Mouse (Mus musculus) lung, embryonic 16.5 days (tissue): ENCODE results near the gene Rtel1. TPM values are rescaled to one million over a fixed set of nuclear protein-coding genes. Genes with fewer than 3 reads are reported as not detected.
A peak's percentile ranks its signal among the peaks of the same experiment; 100 is the strongest.

Experiments used
- ATAC-seq: fragments of 200-750 bp; cut with Nextera tagmentation; 2 replicates; pipeline ENCODE4 v1.8.0; 2017; ENCODE audit warnings: low read depth, mild to moderate bottlenecking, moderate library complexity
- H3K27ac ChIP-seq: fragments of 300-500 bp; sonication (generic); 2 replicates; pipeline ENCODE4 v1.5.1; 2014; ENCODE audit warnings: mild to moderate bottlenecking, control low read depth, low read length
- H3K27me3 ChIP-seq: fragments of 300-500 bp; sonication (generic); 2 replicates; pipeline ENCODE4 v1.6.1; 2014; ENCODE audit warnings: low read depth, low read length, mixed read lengths; ENCODE audit not compliant: control insufficient read depth, insufficient read depth
- H3K36me3 ChIP-seq: fragments of 300-500 bp; sonication (generic); 2 replicates; pipeline ENCODE4 v1.6.1; 2014; ENCODE audit warnings: low read length; ENCODE audit not compliant: control insufficient read depth, insufficient read depth
- H3K4me1 ChIP-seq: fragments of 300-500 bp; sonication (generic); replicated peaks from 2 replicates; pipeline ENCODE4 v1.6.1; 2014; ENCODE audit warnings: low read length, mixed read lengths; ENCODE audit not compliant: control insufficient read depth, insufficient read depth
- H3K4me2 ChIP-seq: fragments of 300-500 bp; sonication (generic); 2 replicates; pipeline ENCODE4 v1.6.1; 2014; ENCODE audit warnings: low read depth, low read length, control low read depth
- H3K4me3 ChIP-seq: fragments of 300-500 bp; sonication (generic); 2 replicates; pipeline ENCODE4 v1.5.1; 2014; ENCODE audit warnings: mild to moderate bottlenecking, low read length, control low read depth
- H3K9ac ChIP-seq: fragments of 300-500 bp; sonication (generic); 2 replicates; pipeline ENCODE4 v1.6.1; 2014; ENCODE audit warnings: low read length, control low read depth
- H3K9me3 ChIP-seq: fragments of 300-500 bp; sonication (generic); 2 replicates; pipeline ENCODE4 v1.6.1; 2016; ENCODE audit warnings: low read length; ENCODE audit not compliant: control insufficient read depth
- WGBS: fragments of 180-500 bp; shearing (Covaris S2); extraction: QIAGEN DNeasy Blood & Tissue Kit; methylation state at CpG from one replicate; pipeline ENCODE4 v1.1.7; 2014; 5-methylcytosine and 5-hydroxymethylcytosine counted together
- polyA plus RNA-seq: library from polyadenylated mRNA; unstranded; fragments of >200 nt; fragmentation: Nextera tagmentation; extraction: Ambion mirVana; gene quantifications from 2 replicates; pipeline ENCODE4 v1.2.1, GENCODE M21; 2015

The Rtel1 gene
- polyA plus RNA-seq, 1 experiment from 2014 or later: 47.8 TPM

DNA sequence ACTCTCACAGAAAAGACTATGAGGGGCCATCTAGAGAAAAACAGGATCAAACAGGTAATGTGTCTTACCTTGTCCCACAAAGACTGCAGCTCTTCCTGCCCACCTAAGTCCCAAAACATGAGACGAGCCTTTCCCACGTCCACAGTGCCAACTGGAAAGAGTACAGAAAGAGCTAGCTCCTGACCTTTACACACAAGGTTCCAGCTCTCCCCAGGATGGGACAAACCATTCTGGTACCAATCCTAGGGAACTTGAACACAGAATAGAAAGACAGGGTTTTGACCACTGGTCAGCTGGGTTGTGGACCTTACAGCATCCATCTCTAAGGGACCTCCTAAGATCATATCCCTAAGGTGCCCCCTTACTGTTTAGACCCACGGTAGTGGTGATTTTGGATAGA lies 44.4 kb downstream of the Rtel1 start:
- Histone ChIP-seq H3K9me3 (no peaks in the 10 kb centered on the region), H3K36me3 (peaks cover 22% of the 10 kb centered on the region), H3K27me3 (no peaks in the 10 kb centered on the region), H3K4me3 (peak overlapping the region; percentile 77), H3K9ac (peak overlapping the region; percentile 96), H3K27ac (no peak overlapping the region), H3K4me1 (peaks cover 25% of the 10 kb centered on the region), H3K4me2 (peak overlapping the region; percentile 97)
- WGBS: 76% methylated on average over 3 of the region's 3 CpGs
- ATAC-seq: no peak

DNA sequence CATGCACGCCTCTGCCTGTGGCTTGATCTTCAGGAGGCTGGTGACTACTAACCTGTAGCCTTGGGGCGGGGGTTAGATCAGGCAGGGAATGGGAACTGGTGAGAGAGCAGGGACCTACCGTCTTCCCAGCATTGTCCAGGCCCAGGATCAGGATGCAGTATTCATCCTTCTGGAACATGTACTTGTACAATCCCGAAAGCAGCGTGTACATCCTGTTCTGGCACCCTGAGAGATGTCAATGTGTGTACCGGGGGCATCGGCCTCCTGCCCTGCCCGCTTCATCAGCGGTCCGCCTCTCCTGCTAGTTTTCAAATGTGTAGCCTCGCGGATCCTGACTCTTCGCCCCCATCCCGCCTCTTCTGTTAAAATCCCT lies 44.9 kb downstream of the Rtel1 start:
- Histone ChIP-seq H3K4me3 (peak overlapping the region; percentile 77), H3K27me3 (no peaks in the 10 kb centered on the region), H3K36me3 (peaks cover 20% of the 10 kb centered on the region), H3K4me2 (peak overlapping the region; percentile 97), H3K9me3 (no peaks in the 10 kb centered on the region), H3K4me1 (peaks cover 25% of the 10 kb centered on the region), H3K27ac (peak overlapping the region; percentile 89; the same call in 1 of the 2 replicates), H3K9ac (peak overlapping the region; percentile 96)
- no peak for ATAC-seq
- WGBS: 6% methylated on average over 14 of the region's 14 CpGs

DNA sequence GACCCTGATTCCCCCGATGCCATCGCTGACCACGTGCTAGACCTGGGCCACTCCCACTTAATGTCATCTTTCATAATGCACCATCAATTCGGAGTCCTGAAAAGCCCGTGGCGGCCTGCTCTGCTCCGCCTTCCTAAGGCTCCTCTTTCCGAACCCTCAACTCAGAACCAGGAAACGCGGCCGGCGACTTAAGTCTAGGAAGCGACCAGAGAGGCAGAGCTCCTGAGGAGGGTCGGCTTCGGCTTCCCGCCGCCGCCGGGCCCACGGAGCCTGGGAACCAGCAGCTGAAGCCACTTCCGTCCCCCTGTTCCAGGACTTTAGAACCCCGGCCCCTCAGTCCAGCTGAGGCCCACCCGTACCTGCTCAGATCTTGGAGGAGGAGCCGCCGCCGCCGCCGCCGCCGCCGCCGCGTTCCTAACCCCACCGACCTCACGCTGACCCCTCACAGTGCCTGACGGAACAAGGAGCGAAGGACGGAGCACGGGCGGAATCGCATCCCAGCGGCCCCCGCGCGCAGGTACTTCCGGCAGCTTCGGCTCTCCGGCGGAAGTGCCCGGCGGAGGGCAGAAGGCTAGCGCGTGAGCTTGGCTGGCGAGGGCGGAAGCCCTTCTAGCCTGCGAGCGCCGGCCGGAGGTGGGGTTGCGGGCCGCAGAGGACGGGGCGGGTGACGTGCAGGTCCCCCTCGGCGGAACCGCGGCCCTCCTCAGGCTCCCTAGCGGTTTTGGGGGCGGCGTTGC lies 45.5 kb downstream of the Rtel1 start, which contains the start of the genes Zgpat and Arfrp1:
TSS of gene Zgpat (plus strand) at position 69 of the 737 bp plus-strand sequence.
TSS of gene Arfrp1 (minus strand) at position 545 of the 737 bp plus-strand sequence.
- Histone ChIP-seq H3K36me3 (peaks cover 20% of the 10 kb centered on the region), H3K27me3 (no peaks in the 10 kb centered on the region), H3K27ac (peak within 1 kb of the TSS; percentile 89), H3K4me3 (peak within 1 kb of the TSS; percentile 77), H3K9ac (peak within 1 kb of the TSS; percentile 96), H3K9me3 (no peaks in the 10 kb centered on the region), H3K4me1 (peaks cover 25% of the 10 kb centered on the region), H3K4me2 (peak within 1 kb of the TSS; percentile 97)
- ATAC-seq: peak; percentile 93
- WGBS: under 1% methylated on average over 61 of the region's 71 CpGs

DNA sequence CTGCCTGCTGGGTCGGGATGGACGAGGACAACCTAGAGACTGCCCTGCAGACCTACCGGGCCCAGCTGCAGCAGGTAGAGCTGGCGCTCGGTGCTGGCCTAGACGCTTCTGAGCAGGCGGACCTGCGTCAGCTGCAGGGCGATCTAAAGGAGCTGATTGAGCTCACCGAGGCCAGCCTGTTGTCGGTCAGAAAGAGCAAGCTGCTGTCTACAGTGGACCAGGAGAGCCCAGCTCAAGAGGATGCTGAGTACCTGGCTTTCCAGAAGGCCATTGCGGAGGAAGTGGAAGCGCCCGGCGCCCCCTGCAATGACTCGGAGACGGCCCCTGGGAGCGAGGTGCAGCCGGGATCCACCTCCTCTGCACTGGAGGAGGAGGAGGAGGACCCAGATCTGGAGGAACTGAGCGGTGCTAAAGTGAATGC lies 46.1 kb downstream of the Rtel1 start:
- H3K4me2 ChIP-seq: peak overlapping the region; percentile 97
- H3K4me1 ChIP-seq: peaks cover 25% of the 10 kb centered on the region
- no peaks in the 10 kb centered on the region for H3K9me3 ChIP-seq
- H3K27me3 ChIP-seq: no peaks in the 10 kb centered on the region
- peak overlapping the region; percentile 96 for H3K9ac ChIP-seq
- peak; percentile 69 for ATAC-seq
- WGBS: 0% methylated on average over 20 of the region's 20 CpGs
- peak overlapping the region; percentile 89 for H3K27ac ChIP-seq
- H3K36me3 ChIP-seq: peaks cover 22% of the 10 kb centered on the region
- H3K4me3 ChIP-seq: peak overlapping the region; percentile 77

DNA sequence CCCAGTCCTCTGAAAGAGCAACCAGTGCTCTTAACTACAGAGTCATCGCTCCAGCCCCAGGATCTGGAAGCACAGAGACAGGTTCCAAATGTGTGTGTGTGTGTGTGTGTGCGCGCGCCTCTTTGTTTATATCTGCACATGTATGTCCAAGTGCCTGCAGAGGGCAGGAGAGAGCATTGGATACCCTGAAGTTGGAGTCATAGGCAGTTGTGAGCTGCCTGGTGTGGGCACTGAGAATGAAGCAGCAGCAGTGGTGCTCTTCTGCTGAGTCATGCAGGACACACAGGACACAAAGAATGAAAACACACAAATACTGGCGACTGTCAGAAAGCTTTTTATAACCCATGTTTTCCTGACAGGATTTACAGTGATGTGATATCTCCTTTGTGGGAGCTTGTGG lies 50.5 kb downstream of the Rtel1 start:
- no peaks in the 10 kb centered on the region for H3K9me3 ChIP-seq
- H3K4me3 ChIP-seq: no peak overlapping the region
- no peak overlapping the region for H3K27ac ChIP-seq
- peaks cover 12% of the 10 kb centered on the region for H3K36me3 ChIP-seq
- WGBS: 93% methylated on average over 5 of the region's 5 CpGs
- H3K4me1 ChIP-seq: peaks cover 18% of the 10 kb centered on the region
- no peak overlapping the region for H3K9ac ChIP-seq
- H3K27me3 ChIP-seq: no peaks in the 10 kb centered on the region
- ATAC-seq: no peak
- H3K4me2 ChIP-seq: no peak overlapping the region

DNA sequence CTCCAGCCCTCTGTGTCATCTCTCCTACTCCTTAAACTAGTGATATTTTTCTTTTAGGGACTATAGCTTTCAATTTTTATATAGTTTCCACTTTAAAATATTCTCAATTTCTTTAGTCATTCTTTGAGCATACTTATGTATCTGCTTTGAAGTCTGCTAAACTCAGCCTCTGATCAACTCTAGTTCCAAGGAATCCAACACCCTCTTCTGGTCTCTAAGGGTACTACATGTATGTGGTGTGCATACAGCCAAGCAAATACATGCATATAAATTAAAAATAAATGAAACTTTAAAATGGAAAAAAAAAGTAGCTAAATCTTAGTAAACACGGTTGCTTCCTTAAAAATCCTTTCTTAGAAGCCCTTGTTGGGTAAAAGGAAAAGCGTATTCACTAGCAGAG lies 56.2 kb downstream of the Rtel1 start:
- H3K9ac ChIP-seq: no peak overlapping the region
- H3K27ac ChIP-seq: no peak overlapping the region
- 83% methylated on average over 2 of the region's 2 CpGs for WGBS
- H3K9me3 ChIP-seq: no peaks in the 10 kb centered on the region
- peaks cover 20% of the 10 kb centered on the region for H3K36me3 ChIP-seq
- H3K27me3 ChIP-seq: no peaks in the 10 kb centered on the region
- no peaks in the 10 kb centered on the region for H3K4me1 ChIP-seq
- H3K4me3 ChIP-seq: no peak overlapping the region
- ATAC-seq: no peak
- no peak overlapping the region for H3K4me2 ChIP-seq

DNA sequence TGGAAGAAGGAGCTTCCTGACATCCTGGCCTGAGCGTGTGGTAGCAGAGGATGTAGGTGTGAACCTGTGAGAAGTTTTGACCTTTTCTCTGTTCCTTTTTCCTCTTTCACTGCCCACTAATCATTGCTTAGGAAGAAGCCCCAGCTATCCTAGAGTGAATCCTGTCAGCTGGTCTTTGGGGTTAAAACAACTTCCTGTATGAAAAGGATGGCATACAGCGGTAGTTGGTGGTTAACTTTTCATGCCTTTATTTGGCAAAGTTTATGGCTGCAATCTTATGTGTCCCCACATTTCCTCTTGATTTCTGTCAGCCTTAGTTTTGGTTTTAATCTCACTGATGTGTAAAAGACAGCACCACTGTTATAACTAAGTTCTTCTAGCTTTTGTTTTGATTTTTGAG lies 57.7 kb downstream of the Rtel1 start:
- H3K4me2 ChIP-seq: no peak overlapping the region
- H3K4me1 ChIP-seq: no peaks in the 10 kb centered on the region
- H3K4me3 ChIP-seq: no peak overlapping the region
- no peaks in the 10 kb centered on the region for H3K27me3 ChIP-seq
- 69% methylated on average over 2 of the region's 2 CpGs for WGBS
- H3K27ac ChIP-seq: no peak overlapping the region
- H3K9me3 ChIP-seq: no peaks in the 10 kb centered on the region
- peaks cover 23% of the 10 kb centered on the region for H3K36me3 ChIP-seq
- ATAC-seq: no peak
- H3K9ac ChIP-seq: no peak overlapping the region

DNA sequence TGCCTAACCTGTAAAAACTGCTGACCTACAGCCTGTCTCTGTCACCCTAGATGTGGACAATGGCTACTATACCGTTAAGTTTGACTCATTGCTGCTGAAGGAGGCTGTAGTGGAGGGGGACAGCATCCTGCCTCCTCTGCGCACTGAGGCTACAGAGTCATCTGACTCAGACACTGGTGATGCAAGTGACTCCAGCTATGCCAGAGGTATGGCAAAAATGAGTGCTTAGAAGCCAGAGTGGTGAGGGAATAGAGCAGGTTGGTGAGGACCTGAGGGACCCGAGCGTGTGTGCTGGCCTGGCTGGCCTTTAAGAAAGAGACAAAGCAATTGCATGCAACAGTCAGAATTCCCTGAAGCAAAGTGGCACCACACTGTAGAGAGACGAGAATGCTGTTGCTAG lies 59.2 kb downstream of the Rtel1 start:
- Histone ChIP-seq H3K36me3 (peaks cover 26% of the 10 kb centered on the region), H3K9ac (no peak overlapping the region), H3K9me3 (no peaks in the 10 kb centered on the region), H3K4me3 (no peak overlapping the region), H3K4me1 (peaks cover 1% of the 10 kb centered on the region), H3K4me2 (no peak overlapping the region), H3K27me3 (no peaks in the 10 kb centered on the region), H3K27ac (no peak overlapping the region)
- ATAC-seq: no peak
- 90% methylated on average over 5 of the region's 5 CpGs for WGBS

DNA sequence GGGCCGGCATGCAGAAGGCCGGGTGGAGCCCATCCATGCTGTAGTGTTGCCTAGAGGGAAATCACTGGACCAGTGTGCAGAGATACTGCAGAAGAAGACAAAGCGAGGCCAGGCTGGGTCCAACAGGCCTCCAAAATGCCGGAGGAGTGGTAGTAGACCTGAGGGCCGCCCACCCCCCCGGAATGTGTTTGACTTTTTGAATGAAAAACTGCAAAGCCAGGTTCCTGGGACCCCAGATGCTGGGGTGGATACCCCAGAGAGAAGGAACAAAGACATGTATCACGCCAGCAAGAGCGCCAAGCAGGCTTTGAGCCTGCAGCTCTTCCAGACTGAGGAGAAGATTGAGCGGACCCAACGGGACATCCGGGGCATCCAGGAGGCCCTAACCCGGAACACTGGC lies 60.2 kb downstream of the Rtel1 start, which contains the start of gene Lime1:
TSS of gene Lime1 (plus strand) at position 301 of the 400 bp plus-strand sequence.
- 91% methylated on average over 12 of the region's 12 CpGs for WGBS

More for the DNA sequence above, 60.2 kb downstream of the Rtel1 start, which contains the start of gene Lime1:
- no peak within 1 kb of the TSS for H3K4me2 ChIP-seq
- H3K27ac ChIP-seq: no peak within 1 kb of the TSS
- H3K27me3 ChIP-seq: no peaks in the 10 kb centered on the region
- no peaks in the 10 kb centered on the region for H3K9me3 ChIP-seq
- H3K9ac ChIP-seq: no peak within 1 kb of the TSS
- peaks cover 26% of the 10 kb centered on the region for H3K36me3 ChIP-seq
- ATAC-seq: no peak
- H3K4me3 ChIP-seq: no peak within 1 kb of the TSS
- H3K4me1 ChIP-seq: peaks cover 9% of the 10 kb centered on the region
